Mouse (Mus musculus) cerebellum, adult 18-20 months (tissue): Measurements from ENCODE around the gene Igfbp5.

Source experiments
- DNase-seq, 2 experiments: peaks; one replicate each; pipeline ENCODE4 v3.0.0; 2021

Gene Igfbp5

DNA sequence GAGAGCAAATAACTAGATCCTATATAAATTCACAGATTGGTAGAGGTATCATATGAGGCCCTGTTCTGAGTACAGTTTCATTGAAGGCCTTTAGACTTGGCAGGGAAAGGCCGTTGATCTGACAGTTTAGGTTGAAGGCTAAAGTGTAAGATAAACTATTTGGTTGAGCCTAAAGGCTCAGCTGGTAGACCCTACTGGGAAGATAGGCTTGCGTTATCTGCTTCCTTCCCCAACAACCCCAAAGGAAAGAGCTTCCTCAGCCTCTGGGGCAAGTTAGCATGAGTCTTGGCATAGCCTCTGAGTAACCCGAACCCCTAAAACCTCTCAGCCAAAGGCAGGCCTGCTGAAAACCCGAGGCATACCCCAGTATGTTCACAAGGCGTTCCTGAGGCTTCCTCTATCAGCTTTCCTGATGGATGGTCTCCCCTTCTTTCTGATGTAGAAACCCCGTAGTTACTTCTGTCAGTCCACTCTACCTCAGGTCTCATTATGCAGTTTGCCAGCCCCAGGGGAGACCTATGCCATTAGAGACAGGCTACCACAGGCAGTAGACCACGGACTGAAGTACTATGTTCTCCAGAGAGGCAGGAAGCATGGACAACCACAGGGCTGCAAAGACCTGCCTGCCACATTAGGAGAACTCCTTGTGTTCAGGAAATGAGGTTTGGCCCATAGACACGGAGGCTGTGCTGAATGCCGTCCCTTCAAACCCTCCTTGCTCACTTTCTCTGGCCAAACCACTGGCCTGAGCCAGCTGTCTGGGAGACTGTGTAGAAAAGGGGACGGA is 6.1 kb downstream of the Igfbp5 start:
- DNase-seq: peak in 1 of 2 experiments; percentile 19

DNA sequence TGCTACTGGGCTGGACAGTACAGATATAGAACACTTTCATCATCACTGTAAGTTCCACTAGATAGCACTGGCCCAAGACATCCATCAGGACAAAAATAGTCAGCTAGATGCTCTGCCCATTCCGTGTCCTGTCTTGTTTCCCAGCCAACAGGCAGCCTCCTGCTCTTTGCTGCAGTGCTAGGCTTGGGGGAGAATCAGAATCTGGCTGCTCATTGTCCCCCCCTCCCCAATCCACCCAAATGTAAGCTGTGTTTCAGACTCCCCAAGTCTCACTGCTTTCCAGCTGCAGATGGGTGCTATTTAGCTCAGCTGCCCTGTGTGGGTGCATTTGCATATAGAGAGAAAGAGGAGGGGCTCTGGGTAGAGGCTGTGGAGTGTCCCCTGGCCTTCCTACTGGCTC is 7.3 kb downstream of the Igfbp5 start:
- no peak for DNase-seq

DNA sequence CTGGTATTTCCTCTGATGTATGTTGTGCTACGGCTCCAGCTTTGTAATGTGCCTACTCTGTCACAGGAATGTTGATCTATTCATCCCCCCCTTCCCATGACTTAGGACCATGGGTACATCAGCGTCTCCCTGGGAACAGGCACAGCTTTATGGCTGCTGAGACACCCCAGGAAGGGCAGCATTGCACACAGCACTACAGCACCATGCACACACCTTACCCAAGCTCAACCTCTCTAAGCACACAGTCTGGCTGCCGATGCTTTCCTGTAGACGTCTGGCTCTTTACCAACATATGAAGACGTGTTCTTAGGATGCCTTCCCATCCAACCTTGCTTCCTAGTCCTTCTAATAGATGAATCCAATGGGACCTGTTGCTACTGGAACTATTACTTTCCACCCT is 8.3 kb downstream of the Igfbp5 start:
- no peak for DNase-seq

DNA sequence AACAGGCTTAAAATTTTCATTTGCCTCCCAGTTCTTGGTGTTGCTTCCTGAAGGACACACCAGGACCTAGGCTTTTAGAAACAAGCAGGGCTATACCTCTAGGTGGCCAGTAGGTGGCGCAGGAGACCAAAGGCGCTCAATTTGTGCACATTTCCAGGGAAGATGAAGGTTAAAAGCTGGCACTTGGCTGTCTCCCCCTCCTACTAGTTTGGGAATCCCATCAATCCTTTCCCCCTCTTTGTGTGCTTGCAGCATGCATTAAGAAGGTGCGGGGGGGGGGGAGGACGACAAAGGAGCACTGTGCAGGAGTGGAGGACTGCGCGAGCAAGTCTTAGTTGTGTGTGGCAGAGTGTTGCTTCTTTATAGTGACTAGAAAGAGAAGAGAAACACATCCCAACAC is 8.8 kb downstream of the Igfbp5 start:
- peak; percentile 76 to 92 for DNase-seq

DNA sequence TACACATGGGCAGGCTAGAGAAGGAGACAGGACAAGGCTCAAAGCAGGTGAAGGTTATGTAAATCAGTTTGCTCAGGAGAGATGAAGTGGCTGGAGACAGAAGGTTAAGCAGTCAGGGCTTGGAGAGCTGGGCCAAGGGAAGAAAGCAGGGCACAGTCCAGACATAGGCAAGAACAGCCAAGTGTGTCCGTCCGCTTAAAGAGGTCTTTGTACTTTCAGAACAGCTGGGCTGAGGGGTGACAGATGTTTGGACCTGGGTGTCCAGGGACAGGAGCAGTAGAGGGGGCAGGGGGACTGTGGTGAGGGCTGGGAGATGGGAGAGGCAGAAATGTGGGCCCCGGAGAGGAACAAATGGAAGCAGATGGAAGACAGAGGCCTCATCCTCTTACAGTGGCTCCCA is 10.4 kb downstream of the Igfbp5 start:
- no peak for DNase-seq

DNA sequence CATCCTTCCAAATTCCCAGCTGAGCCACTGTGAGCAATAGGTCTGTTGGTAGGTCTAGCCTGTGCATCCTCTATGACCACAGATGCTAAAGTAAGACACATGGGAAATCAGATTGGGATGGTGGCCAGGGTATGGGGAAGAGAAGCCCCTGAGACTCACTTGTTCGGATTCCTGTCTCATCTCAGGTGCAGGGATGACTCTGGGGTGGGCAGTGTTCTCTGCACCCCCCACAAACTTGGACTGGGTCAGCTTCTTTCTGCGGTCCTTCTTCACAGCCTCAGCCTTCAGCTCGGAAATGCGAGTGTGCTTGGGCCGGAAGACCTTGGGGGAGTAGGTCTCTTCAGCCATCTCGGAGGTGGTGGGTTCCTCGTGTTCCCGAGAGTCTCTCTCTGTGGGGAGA is 11.0 kb downstream of the Igfbp5 start:
- no peak for DNase-seq

DNA sequence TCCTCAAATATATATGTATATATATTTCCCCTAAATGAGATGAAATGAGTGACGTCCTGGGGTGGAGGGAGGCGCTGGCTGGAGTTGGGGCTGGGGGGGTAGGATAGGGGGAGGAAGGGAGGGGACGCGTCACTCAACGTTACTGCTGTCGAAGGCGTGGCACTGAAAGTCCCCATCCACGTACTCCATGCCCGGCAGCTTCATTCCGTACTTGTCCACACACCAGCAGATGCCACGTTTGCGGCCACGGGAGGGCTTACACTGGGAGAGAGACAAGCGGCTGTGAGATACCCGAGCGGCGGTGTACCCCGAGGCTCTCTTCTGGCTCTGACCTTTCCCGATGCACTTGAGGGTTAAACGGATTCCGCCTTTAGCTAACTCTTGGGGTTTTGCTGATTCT is 12.4 kb downstream of the Igfbp5 start:
- DNase-seq: no peak

DNA sequence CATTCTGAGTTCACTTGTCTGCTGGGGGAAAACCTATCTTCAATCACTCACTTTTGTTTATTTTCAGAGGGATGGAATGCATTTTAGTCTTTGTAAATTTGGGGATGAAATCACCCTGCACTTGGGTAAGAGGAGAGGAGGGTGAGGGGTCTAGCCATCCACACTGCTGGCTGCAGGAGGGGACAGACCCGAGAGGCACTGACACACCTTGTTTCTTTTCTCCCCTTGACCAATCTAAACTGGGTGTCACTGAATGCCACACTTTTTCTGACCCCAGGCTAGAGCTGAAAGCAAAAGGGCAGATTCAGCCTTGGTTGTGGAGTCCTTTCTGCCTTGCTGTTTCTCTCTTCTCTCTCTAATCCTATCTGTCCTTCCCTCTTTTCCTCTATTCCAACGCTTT is 13.0 kb downstream of the Igfbp5 start:
- DNase-seq: no peak

DNA sequence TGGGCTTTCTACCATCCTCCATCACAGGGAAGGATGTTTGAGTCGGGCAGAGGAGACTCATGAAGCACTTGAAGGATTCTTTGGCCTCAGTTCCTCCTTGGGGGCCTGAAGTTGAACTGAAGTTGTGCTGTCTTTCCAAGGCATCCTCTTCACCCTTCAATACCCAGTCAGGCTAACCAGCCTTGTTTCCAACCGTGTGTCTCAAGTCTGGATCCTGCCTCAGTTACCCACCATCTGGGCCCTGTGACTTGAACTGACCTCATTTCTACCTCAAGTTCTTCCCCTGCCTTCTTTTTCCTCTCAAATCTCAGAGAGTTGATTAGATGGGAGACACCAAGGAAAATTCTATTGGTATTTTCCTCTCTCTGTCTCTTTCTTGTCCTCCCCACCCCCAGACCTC is 14.2 kb downstream of the Igfbp5 start:
- no peak for DNase-seq

DNA sequence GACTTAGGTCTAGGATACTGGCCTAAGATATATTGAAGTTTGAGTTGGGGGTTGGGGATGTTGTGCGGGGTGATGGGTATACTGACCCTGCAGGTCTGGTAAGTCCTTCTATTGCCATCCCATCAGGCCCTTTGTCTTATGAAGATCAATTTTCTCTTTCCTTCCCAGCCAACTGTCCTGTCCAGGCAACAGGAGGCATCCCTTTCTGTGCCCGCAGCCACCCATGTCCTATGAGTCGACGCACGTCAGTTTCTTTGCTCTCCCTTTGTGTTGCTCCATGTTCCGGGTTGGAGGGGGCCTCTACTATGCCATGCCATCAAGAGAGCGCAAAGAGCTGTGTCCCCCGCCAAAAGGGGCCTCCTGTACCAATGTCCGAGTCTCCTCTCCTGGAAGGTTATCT is 14.7 kb downstream of the Igfbp5 start:
- DNase-seq: no peak

DNA sequence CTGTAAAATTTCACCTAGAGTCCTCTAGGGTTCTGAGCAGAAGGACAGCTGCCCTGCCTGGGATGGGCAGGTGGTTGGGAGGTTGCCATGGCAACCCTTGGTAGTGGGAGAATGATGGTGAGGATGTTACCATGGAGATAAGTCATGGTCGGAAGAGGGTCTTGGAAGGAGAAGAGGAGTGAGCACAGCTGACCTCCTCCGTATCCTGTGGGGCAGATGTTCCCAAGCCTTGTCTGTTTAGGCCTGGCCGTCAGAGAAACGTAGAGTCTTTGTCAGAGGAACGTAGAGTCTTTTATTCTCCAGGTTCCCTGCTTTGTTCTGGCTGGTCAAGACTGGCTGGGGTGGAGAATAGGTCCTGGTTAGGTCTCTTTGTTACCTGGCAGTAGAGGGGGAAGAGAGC is 15.8 kb downstream of the Igfbp5 start:
- no peak for DNase-seq

DNA sequence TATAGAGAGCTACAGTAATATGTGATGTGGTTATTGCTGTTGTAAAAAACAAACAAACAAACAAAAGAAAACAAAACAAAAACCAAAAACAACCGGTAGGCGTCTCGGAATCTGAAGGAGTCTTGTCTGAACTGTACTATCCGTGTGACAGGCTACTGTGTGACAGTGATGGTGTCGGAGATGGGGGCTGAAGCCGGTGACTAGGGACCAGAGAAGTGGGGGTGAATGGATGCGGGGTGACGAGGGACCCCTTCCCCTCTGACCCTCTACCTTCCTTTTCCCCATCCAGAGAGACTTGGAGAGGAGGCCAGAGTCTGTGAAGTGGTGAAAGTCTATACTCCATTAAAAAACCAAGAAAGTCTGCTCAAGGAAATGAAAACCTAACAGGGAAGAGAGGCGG is 16.4 kb downstream of the Igfbp5 start:
- no peak for DNase-seq

DNA sequence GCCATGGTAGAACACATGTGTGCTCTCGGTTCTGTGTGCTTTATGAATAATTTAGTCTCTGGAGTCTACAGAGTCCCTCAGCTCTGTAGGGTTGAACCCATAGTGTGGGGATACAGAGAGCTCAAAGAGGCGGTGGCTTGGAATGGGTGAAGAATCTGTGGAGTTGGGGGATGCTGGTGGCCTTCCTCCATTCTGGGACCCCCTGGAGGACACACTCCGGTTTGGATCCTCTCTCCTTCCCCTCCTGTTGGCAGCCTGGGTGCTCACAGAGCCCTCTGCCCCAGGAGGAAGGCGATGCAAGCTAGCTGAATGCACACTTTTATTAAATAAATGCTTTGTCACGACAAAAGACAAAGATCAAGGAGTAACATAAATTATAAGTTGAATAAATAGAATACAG is 17.1 kb downstream of the Igfbp5 start:
- DNase-seq: no peak

DNA sequence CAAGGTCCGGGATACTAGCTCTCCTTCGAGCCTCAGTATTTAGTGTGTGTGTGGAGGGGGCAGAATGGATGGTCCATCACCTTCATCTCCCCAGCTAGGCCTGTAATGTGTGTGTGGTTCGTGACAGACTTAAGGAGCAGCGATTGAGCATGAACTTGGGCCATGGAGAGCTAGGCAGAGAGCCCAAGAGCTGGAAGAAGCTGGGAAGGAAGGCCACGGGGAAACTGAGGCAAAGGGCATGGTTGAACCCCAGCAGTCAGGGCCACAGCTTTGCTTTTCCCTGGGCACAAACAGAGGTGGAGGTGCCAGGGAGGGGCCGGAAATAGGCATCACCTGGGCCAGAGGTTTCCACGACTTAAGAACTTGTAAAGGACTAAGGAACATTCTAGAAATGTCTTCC is 17.5 kb downstream of the Igfbp5 start:
- no peak for DNase-seq

DNA sequence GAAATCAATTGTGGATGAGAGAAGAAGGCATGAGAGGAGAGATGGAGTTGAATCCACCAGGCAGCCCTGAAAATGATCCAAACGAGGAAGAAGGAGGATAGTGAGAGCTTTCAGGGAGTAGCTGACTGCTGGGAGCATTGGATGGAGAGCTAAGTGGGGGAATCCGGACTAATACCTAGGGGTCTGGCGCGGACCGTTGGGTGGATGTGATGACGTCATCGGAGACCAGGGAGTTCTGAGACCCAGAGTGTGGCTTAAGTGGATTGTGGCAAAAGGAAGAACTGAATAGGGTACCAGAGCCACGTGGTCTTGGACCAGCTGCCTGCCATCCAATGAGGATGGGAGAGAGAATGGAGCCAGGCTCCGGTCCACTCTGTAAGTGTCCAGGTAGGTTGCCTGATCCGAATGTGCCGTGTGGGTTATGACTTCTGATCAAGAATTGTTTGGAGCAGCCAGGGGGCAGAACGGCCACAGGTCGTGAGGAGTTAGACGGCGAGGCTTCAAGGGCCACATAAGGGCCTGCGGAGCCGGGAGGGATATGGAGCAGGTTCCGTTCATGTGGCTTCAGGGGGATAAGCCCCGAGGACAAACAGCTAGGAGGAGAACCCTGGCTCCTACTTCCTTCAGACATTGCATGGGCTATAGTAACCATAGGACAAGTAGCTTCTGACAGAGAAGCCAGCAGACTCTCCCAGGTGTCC is 18.3 kb downstream of the Igfbp5 start:
- DNase-seq: no peak

DNA sequence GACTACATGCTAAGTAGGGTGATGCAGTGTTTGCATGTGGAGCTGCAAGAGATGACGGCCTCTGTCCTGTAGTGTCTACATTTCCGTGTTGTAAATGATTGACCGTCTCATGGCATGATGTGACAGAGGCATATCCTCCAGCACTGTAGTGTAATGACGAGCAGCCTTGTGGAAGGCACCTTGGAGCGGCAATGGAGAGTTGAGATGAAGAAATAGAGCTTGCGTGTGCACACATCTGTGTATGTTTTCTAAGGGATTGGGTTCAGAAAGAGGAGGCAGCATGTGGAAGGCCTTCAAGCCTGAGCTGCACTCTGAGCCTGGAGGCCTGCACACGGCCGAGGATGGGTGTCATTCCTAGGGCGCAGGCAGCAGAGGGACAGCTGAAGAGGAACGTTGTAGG is 19.0 kb downstream of the Igfbp5 start:
- no peak for DNase-seq

DNA sequence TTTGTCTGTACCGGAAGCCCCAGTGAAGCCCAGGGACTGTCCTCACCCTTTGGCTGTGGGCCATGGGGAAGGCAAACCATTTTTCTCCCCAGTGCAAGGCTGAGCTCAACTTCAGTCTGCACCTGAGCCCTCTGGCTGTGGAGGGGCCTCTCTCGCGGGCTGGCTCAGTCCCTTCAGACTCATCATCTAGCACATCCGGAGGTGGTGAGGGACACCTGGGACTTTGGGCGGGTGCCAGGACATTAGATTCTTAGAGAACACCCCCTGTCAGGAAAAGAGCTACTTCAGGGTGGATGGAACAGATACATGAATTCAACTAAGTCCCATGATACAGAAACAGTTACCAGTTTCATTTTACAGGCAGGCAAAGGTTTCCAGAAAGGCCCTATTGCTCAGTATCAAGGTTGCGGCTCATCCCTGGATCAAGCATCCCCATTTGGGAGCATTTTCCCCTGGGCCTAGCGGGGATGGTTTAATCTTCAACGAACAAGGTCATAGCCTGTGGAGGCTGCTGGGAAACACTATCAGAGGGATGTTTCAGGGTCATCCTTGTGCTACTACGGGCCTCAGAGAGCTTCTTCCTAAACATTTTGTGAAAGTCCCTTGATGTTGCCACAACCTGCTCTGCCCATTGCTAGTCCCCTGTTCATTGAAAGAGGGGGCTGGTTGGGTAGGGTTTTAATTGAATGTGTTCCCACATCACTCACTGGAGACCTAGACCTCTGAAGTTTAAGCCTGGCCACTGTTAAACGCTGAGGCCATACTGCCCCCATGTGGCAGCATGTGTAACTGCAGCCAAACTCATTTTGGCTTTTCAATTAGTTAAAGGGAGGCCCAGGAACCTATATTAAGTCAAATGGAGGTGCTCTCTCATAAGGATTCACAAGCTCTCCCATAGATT is 20.1 kb downstream of the Igfbp5 start:
- peak; percentile 55 to 70 for DNase-seq

DNA sequence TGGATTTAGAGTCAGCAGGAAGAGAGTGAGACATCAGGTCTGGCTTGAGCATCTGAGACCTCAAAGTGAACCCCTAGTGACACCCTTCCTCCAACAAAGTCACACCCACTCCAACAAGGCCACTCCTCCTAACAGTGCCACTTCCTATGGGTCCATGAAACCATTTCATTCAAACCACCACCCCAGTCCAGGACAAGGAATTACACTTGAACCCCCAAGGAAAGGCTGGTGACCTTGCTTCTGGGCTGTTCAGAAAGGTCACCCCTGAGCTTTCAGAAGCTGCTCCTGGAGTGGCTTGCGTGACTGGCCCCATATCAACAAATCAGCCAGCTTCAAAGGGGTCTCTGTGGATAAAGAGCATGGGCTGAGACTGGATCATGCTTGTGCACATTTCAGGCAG is 20.9 kb downstream of the Igfbp5 start:
- no peak for DNase-seq

DNA sequence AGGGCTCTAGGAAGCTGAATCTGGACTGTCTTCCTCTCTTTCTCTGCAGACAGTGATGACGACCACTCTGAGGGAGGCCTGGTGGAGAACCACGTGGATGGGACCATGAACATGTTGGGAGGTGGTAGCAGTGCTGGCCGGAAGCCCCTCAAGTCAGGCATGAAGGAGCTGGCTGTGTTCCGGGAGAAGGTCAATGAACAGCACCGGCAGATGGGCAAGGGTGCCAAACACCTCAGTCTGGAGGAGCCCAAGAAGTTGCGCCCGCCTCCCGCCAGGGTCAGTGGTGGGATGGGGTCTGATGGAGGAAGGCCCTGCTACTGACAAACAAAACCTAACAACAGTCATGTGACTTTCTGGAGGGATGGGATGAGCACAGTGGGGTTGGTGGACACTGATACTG is 25.6 kb downstream of the Igfbp5 start:
- no peak for DNase-seq

DNA sequence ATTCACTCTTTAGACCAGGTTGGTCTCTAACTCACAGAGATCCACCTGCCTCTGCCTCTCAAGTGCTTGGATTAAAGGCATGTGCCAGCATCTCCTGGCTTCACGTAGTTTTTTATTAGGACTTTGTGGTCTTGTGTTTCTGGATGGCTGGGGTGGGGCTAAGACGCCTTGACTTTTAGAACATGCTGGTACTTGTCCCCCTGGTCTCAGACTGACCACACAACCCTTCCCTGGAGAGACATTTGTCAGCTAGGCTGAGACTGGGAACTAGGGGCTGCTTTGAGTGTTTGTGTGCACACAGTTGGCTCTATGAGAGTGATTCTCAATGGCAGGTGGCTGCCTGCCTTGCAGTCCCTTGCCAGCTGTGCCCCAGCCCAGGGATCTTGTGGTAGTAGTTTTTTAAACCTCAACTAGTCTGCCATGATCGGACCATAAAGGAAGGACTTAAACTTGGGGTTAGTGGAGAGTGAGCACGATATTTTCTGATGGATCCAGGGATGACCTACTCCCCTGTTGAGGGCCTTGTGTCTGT is 26.8 kb downstream of the Igfbp5 start:
- no peak for DNase-seq

DNA sequence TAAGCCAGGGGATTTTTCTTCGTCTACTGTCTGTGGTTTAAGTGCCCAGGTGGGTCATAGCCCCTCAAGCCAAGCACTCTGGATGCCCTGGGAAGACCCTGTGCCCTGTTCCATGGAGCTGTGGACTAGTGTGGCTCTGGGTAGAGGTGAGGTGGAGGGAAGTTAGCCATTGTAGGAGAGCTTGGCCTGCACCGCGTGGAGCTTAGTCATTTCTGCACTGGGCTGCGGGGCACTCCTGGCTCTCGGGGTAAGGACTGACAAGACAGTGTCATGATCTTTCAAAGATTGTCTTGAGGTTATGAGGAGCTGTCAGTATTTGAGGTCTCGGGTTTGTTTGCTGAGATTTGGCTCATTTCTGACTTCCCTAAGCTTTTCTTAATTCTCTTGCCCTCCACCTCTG is 30.0 kb downstream of the Igfbp5 start:
- DNase-seq: no peak

DNA sequence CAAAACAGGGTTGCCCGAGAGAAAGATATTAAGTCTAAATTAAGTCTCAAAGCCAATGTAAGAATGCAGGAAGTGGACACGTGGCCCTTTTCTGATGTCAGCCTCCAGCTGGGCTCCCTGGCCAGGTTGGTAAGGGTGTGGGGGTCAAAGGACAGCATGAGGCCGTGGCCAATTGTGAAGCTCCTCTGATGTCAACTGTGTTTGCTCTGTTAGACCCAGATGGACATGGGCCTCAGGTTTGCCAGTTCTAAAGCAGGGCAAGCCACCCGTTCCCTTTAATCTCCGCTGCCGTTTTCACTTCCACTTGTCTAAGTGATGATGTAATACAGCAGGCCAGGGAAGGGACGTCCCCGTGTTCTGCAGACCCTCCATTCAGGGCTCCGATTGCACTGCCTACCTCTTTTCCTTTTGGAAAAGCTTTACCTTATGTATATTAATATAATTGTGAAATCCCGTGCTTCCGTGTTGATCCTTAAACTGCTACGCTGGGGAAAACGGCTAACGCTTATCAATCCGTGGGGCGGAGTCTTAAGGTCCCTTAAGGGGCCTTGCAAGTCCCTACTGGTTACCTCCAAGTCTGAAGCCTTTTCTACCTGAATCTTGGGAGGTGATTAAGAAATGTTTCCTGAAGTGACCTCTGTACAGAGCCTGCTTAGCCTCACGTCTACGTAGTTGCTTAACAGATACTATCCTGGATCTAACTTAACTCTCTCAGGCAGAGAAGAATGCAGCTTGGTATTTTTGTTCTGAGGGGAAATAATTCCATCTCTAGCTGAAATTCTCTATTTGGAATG is 31.8 kb downstream of the Igfbp5 start:
- DNase-seq: no peak

DNA sequence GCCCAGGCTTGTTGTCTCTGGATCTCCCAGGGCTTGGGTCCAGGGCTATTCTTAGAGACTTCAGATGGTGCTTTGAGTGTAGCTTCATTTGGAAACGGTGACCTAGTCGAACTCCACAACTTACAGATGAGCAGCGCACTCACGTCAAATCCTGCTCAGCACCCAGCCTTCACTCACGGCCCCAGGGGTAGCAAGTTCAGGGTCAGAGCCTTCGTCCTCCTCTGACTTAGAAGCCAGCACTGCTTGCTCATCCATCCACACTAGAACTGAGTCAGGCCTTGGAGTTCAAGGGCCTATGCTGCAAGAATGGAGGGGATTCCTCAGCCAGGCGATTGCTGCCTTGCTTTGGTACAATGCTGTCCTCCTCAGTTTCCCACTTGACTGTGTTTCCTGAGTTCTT is 34.9 kb downstream of the Igfbp5 start:
- DNase-seq: no peak
